Mouse (Mus musculus): ENCODE results near the gene Fancl. TPM values are rescaled to one million over a fixed set of nuclear protein-coding genes. Genes with fewer than 3 reads are reported as not detected.

Fancl gene
- polyA plus RNA-seq, 1 experiment from 2014 or later: 28.9 TPM

GRCm38 (mm10) chr11:26518991-26519390, 133.1 kb downstream of the Fancl start:
- Histone ChIP-seq H3K36me3 (0 out of 2 replicates have a peak, but pooled peaks cover 6% of the 10 kb centered on the region), H3K27ac (no peak overlapping the region), H3K4me1 (no peaks in the 10 kb centered on the region), H3K9me3 (no peaks in the 10 kb centered on the region), H3K4me3 (no peak overlapping the region), H3K27me3 (ENCODE audit: insufficient read depth, poor library complexity, severe bottlenecking) (no peaks in the 10 kb centered on the region)
- DNase-seq (ENCODE audit: low spot score): no peak
- WGBS: 60% methylated on average over 3 of the region's 3 CpGs

Other genes starting within 250 kb of the Fancl start
- 2.1 and 2.2 TPM in 2 replicates for gene 5730522E02Rik, start 175.4 kb upstream of the Fancl start, polyA plus RNA-seq (2016; fragmentation: Nextera tagmentation; extraction: Ambion mirVana)
- gene Gm6899, start 207.1 kb downstream of the Fancl start, polyA plus RNA-seq (2016; fragmentation: Nextera tagmentation; extraction: Ambion mirVana): not detected in 2 replicates
- gene Vrk2, start 207.9 kb downstream of the Fancl start, polyA plus RNA-seq (2016; fragmentation: Nextera tagmentation; extraction: Ambion mirVana): 17.7 and 18.8 TPM in 2 replicates

Measured in heart, embryonic 10.5 days (tissue).